Mouse (Mus musculus): ENCODE measurements around the gene Hspa4. TPM values are rescaled to one million over a fixed set of nuclear protein-coding genes. Genes with fewer than 3 reads are reported as not detected.

The Hspa4 gene
- polyA plus RNA-seq, 1 experiment from 2014 or later: 137 TPM

DNA sequence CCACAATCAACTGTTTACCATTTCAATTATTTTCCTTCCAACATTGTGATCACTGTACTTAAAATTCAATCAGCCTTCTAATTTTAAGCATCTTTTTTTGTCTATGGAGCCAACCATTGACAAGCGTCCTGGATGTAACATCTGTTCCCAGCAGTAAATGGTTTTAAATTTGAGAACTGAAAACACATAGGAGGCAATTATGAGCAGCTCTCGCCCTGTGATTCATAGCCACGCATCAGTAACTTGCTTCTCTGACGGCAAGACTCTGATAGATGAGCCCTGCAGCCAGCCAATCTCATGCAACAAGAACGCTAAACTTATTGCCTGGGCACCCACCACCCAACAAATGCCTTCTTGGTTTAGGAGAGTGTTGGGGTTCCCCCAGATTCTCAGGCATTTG lies 68.4 kb downstream of the Hspa4 start:
- Histone ChIP-seq H3K27ac (replicated peaks; ENCODE audit: low read depth, low read length) (no peak overlapping the region), H3K4me3 (ENCODE audit: low read depth, low read length) (no peak overlapping the region), H3K36me3 (ENCODE audit: control insufficient read depth, insufficient read depth, low read length) (no peaks in the 10 kb centered on the region), H3K9me3 (ENCODE audit: control insufficient read depth, low read length) (no peaks in the 10 kb centered on the region), H3K4me2 (ENCODE audit: low read depth, severe bottlenecking) (no peak overlapping the region), H3K4me1 (ENCODE audit: control insufficient read depth, insufficient read depth, low read length) (no peaks in the 10 kb centered on the region), H3K27me3 (ENCODE audit: control insufficient read depth, insufficient read depth, low read length) (no peaks in the 10 kb centered on the region), H3K9ac (ENCODE audit: low read length) (no peak overlapping the region)
- DNase-seq (ENCODE audit: low spot score): no peak
- 84% methylated on average over 5 of the region's 5 CpGs for WGBS
- ATAC-seq (ENCODE audit: insufficient number of reproducible peaks, low FRiP score, low TSS enrichment, low read depth): no peak

- H3K36me3 ChIP-seq (ENCODE audit: control insufficient read depth, insufficient read depth, low read length): no peaks in the 10 kb centered on the region
- no peak overlapping the region for H3K4me3 ChIP-seq (ENCODE audit: low read depth, low read length)
- H3K4me2 ChIP-seq (ENCODE audit: low read depth, severe bottlenecking): no peak overlapping the region
- no peaks in the 10 kb centered on the region for H3K4me1 ChIP-seq (ENCODE audit: control insufficient read depth, insufficient read depth, low read length)
- H3K27me3 ChIP-seq (ENCODE audit: control insufficient read depth, insufficient read depth, low read length): no peaks in the 10 kb centered on the region
- H3K9ac ChIP-seq (ENCODE audit: low read length): no peak overlapping the region
- no peak for ATAC-seq (ENCODE audit: insufficient number of reproducible peaks, low FRiP score, low TSS enrichment, low read depth)
- DNase-seq (ENCODE audit: low spot score): no peak
- no peaks in the 10 kb centered on the region for H3K9me3 ChIP-seq (ENCODE audit: control insufficient read depth, low read length)
- no peak overlapping the region for H3K27ac ChIP-seq (replicated peaks; ENCODE audit: low read depth, low read length)
- 86% methylated on average over 3 of the region's 3 CpGs for WGBS
Observed at GRCm38 (mm10) chr11:53229011-53229410, 71.2 kb downstream of the Hspa4 start.

- Histone ChIP-seq H3K36me3 (ENCODE audit: control insufficient read depth, insufficient read depth, low read length) (no peaks in the 10 kb centered on the region), H3K4me2 (ENCODE audit: low read depth, severe bottlenecking) (no peak overlapping the region), H3K9ac (ENCODE audit: low read length) (no peak overlapping the region), H3K9me3 (ENCODE audit: control insufficient read depth, low read length) (no peaks in the 10 kb centered on the region), H3K27me3 (ENCODE audit: control insufficient read depth, insufficient read depth, low read length) (no peaks in the 10 kb centered on the region), H3K4me3 (ENCODE audit: low read depth, low read length) (no peak overlapping the region), H3K4me1 (ENCODE audit: control insufficient read depth, insufficient read depth, low read length) (no peaks in the 10 kb centered on the region), H3K27ac (replicated peaks; ENCODE audit: low read depth, low read length) (no peak overlapping the region)
- no peak for ATAC-seq (ENCODE audit: insufficient number of reproducible peaks, low FRiP score, low TSS enrichment, low read depth)
- 67% methylated on average over 9 of the region's 9 CpGs for WGBS
- no peak for DNase-seq (ENCODE audit: low spot score)
Observed at GRCm38 (mm10) chr11:53210876-53211275, 89.4 kb downstream of the Hspa4 start.

Other genes with a start within 250 kb of the Hspa4 start
- 26.9 and 30.7 TPM in 2 replicates for gene Zcchc10, start 24.2 kb upstream of the Hspa4 start, polyA plus RNA-seq (2014; fragmentation: Nextera tagmentation; extraction: Ambion mirVana)
- 40.1 and 43.1 TPM in 2 replicates for gene Aff4, start 50.4 kb upstream of the Hspa4 start, polyA plus RNA-seq (2014; fragmentation: Nextera tagmentation; extraction: Ambion mirVana)
- gene Leap2, start 122.7 kb upstream of the Hspa4 start, polyA plus RNA-seq (2014; fragmentation: Nextera tagmentation; extraction: Ambion mirVana): not detected in 2 replicates
- gene Uqcrq, start 130.4 kb upstream of the Hspa4 start, polyA plus RNA-seq (2014; fragmentation: Nextera tagmentation; extraction: Ambion mirVana): 484 and 495 TPM in 2 replicates
- gene Gdf9, start 130.6 kb upstream of the Hspa4 start, polyA plus RNA-seq (2014; fragmentation: Nextera tagmentation; extraction: Ambion mirVana): 0.95 and 1.2 TPM in 2 replicates
- gene Gm10447, start 156.7 kb upstream of the Hspa4 start, polyA plus RNA-seq (2014; fragmentation: Nextera tagmentation; extraction: Ambion mirVana): 0.08 TPM in 1 of 2 replicates, not detected in the other
- gene Shroom1, start 156.7 kb upstream of the Hspa4 start, polyA plus RNA-seq (2014; fragmentation: Nextera tagmentation; extraction: Ambion mirVana): 4.6 and 4.7 TPM in 2 replicates
- gene Gm9837, start 170.0 kb upstream of the Hspa4 start, polyA plus RNA-seq (2014; fragmentation: Nextera tagmentation; extraction: Ambion mirVana): not detected in 2 replicates
- not detected in 2 replicates for gene Gm9945, start 179.7 kb upstream of the Hspa4 start, polyA plus RNA-seq (2014; fragmentation: Nextera tagmentation; extraction: Ambion mirVana)
- 0.08 and 0.20 TPM in 2 replicates for gene Sowaha, start 179.8 kb upstream of the Hspa4 start, polyA plus RNA-seq (2014; fragmentation: Nextera tagmentation; extraction: Ambion mirVana)
- gene Sept8, start 218.8 kb upstream of the Hspa4 start, polyA plus RNA-seq (2014; fragmentation: Nextera tagmentation; extraction: Ambion mirVana): 22.5 and 27.2 TPM in 2 replicates